Mouse (Mus musculus) right cerebral cortex, postnatal 36 days (tissue): ENCODE measurements around the gene H3f3a.
A peak's percentile ranks its signal among the peaks of the same experiment; 100 is the strongest.

Source experiments
- DNase-seq, 2 experiments: peaks; one replicate each; pipeline ENCODE4 v3.0.0; 2022; ENCODE audit warnings: low spot score in 2 of 2, mixed read lengths in 1 of 2

H3f3a gene

GRCm38 (mm10) chr1:180823716-180824115 is 10.0 kb upstream of the H3f3a start:
- no peak for DNase-seq

- no peak for DNase-seq
Observed at GRCm38 (mm10) chr1:180822276-180822675, 8.5 kb upstream of the H3f3a start.

GRCm38 (mm10) chr1:180821101-180821500 is 7.4 kb upstream of the H3f3a start:
- no peak for DNase-seq

- DNase-seq: no peak
Observed at GRCm38 (mm10) chr1:180818000-180818399, 4.3 kb upstream of the H3f3a start.

GRCm38 (mm10) chr1:180815371-180816024 is 1.8 kb upstream of the H3f3a start:
- no peak for DNase-seq

- DNase-seq: peak; percentile 92 to 93
Observed at GRCm38 (mm10) chr1:180813409-180813884, 296 bp downstream of the H3f3a start.

GRCm38 (mm10) chr1:180812463-180813408 is 1.0 kb downstream of the H3f3a start:
- DNase-seq: peak; percentile 11 to 19

GRCm38 (mm10) chr1:180811596-180812462 is 1.9 kb downstream of the H3f3a start:
- no peak for DNase-seq

GRCm38 (mm10) chr1:180810976-180811375 is 2.8 kb downstream of the H3f3a start:
- DNase-seq: no peak

GRCm38 (mm10) chr1:180808831-180809230 is 4.9 kb downstream of the H3f3a start:
- no peak for DNase-seq

GRCm38 (mm10) chr1:180803881-180804280 is 9.9 kb downstream of the H3f3a start:
- no peak for DNase-seq

- no peak for DNase-seq
Observed at GRCm38 (mm10) chr1:180801466-180801994, 12.2 kb downstream of the H3f3a start.

- DNase-seq: no peak
Observed at GRCm38 (mm10) chr1:180800814-180801213, 12.9 kb downstream of the H3f3a start.

- no peak for DNase-seq
Observed at GRCm38 (mm10) chr1:180800022-180800421, 13.7 kb downstream of the H3f3a start.

- no peak for DNase-seq
Observed at GRCm38 (mm10) chr1:180799253-180799652, 14.5 kb downstream of the H3f3a start.

- DNase-seq: no peak
Observed at GRCm38 (mm10) chr1:180798660-180799059, 15.1 kb downstream of the H3f3a start.

GRCm38 (mm10) chr1:180794170-180794569 is 19.6 kb downstream of the H3f3a start:
- DNase-seq: no peak

- no peak for DNase-seq
Observed at GRCm38 (mm10) chr1:180793445-180794117, 20.2 kb downstream of the H3f3a start.

- no peak for DNase-seq
Observed at GRCm38 (mm10) chr1:180792814-180793213, 20.9 kb downstream of the H3f3a start.

GRCm38 (mm10) chr1:180791821-180792480 is 21.8 kb downstream of the H3f3a start:
- no peak for DNase-seq
